Mouse (Mus musculus) C2C12 (cell line): ENCODE measurements around the gene Rtl10.

Source experiments
- CTCF ChIP-seq: IDR thresholded peaks from one replicate; pipeline ENCODE4 v1.5.1; 2011; ENCODE audit not compliant: control insufficient read depth, insufficient read depth, insufficient read length
- FOSL1 ChIP-seq: IDR thresholded peaks from one replicate; pipeline ENCODE4 v1.8.0; 2011; ENCODE audit warnings: mild to moderate bottlenecking, low read length; ENCODE audit not compliant: poor library complexity, insufficient read depth, severe bottlenecking
- MAX ChIP-seq: IDR thresholded peaks from one replicate; pipeline ENCODE4 v1.6.1; 2011; ENCODE audit warnings: mild to moderate bottlenecking, control low read depth
- USF1 ChIP-seq: IDR thresholded peaks from one replicate; pipeline ENCODE4 v1.6.1; 2011; ENCODE audit warnings: low read depth, mild to moderate bottlenecking, control low read depth, moderate library complexity

DNA sequence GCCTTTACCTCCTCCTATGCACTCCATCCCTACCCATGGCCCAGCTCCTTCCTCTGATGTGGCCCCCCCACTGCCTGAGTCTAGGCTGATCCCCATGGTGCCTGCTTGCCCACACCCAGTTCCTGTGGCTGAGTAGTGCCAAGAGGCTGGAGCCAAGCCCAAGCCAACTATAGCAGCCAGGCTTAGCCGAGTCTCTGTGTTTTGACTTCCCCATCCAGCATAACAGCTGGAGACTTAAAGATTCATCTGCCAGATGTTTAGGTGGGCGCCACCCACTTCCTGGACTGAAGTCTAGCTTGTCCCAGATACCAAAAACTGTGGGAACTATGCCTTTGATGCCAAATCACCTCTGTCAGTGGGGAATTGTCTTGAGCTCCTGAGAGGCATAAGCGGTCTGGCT is 34.4 kb upstream of the Rtl10 start:
- no peak for TF ChIP-seq CTCF
- no peak for TF ChIP-seq MAX
- TF ChIP-seq USF1: no peak
- TF ChIP-seq FOSL1: no peak
